Mouse (Mus musculus): ENCODE data around the gene Hist1h2be.
"Not testable (repeated sequence)": the region's sequence is repeated elsewhere in the genome, so short reads cannot be mapped to it uniquely, and the experiment has no call there.

The Hist1h2be gene

DNA sequence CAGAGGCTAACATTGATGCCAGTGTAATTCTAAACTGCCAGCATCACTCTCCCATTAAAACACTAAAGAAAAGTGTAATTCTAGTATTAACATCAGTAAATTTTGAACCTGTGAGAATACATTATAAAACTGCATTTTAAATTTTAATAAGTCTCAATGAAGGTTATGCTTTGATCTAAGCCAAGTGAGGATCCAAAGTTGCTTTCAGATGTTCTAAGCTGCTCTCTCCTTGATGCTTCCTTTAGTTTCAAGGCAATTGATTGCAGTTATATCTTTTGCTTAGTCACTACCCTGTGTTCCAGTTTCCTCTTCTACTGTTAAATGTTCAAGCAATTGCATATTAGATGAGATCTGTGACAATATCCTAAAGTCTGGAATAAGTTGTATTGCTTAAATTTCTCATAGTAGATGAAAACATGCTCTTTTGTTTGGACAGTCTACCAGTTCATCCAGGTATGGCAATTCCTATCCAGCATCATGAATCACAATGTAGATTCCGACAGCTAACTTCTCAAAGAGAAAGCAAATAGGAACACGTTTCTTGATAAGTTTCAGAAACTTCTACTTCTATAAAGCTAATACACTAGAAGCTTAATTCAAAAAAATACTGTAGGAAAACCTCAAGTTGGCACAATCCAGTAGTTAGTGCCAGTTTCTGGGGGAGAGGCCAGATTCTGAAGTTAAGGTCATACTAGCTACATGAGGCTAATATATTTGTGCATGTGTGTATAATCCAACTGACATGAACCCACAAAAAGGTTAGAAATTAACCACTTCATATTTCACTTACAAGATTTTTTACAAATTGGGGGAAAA, 48.5 kb downstream of the Hist1h2be start:
- DNase-seq = no peak

DNA sequence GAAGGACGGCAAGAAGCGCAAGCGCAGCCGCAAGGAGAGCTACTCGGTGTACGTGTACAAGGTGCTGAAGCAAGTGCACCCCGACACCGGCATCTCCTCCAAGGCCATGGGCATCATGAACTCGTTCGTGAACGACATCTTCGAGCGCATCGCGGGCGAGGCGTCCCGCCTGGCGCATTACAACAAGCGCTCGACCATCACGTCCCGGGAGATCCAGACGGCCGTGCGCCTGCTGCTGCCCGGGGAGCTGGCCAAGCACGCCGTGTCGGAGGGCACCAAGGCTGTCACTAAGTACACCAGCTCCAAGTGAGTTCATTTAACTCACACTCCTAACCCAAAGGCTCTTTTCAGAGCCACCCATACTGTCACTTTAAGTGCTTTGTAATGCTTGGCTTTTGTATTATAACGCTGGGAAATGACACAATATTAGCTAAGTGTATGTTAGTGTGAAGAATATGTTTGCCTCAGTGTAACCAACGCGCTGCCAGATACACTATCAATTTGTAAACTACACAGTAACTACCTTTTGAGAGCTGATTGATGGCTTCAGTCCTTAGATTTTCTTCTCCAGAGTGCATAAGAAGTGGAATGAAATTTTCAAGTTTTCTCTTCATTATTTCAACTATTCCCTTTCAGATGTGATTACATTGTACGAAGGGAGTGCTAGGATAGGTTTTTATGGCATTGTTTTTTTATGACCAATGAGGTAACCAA, 49.3 kb downstream of the Hist1h2be start:
- DNase-seq = not testable (repeated sequence)

DNA sequence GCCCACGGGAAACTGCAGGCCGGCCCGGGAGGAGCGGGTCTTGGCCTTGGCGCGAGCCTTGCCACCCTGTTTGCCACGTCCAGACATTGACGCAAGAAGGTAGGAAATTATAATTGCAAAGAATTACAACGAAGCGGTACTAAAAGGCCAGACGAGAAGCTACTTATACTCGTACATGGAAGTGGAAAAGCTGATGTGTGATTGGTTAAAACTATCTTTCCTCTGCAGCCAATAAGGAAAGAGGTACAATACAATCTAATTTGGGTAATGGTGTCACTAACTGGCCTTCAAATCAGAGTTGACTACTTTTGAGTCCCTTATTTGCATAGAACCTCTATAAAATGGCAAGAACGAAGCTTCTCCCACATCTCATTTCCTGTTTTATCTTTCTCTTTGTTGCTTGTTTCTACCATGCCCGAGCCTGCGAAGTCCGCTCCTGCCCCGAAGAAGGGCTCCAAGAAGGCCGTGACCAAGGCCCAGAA, 49.9 kb downstream of the Hist1h2be start, which contains the start of the genes Hist1h2ae and Hist1h2bg:
Gene Hist1h2ae, minus strand, starts transcription at position 199 of the 482 bp plus-strand sequence.
Gene Hist1h2bg, plus strand, starts transcription at position 375 of the 482 bp plus-strand sequence.
- peak; percentile 38 for DNase-seq

DNA sequence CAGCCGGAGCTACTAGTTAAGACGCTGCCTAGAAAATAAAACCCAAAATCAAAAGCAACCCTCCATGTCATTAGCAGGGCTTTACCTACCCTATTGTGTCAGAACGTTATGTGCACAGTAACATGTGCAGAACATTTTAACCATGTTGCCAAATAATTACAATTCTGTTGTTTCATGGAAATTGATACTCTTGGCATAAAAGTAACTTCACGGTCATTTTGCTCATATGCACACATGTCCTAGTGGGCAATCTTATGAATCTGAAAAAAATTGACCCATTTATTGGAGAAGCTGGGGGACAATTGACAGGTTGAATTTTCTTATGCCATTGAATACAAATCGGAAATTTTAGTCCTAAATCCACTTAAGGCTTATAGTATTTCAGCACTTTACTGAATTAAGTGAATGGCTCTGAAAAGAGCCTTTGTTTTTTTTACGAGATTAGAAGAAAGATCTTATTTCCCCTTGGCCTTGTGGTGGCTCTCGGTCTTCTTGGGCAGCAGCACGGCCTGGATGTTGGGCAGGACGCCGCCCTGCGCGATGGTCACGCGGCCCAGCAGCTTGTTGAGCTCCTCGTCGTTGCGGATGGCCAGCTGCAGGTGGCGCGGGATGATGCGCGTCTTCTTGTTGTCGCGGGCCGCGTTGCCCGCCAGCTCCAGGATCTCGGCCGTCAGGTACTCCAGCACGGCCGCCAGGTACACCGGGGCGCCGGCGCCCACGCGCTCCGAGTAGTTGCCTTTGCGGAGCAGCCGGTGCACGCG, 50.5 kb downstream of the Hist1h2be start:
- DNase-seq = not testable (repeated sequence)

DNA sequence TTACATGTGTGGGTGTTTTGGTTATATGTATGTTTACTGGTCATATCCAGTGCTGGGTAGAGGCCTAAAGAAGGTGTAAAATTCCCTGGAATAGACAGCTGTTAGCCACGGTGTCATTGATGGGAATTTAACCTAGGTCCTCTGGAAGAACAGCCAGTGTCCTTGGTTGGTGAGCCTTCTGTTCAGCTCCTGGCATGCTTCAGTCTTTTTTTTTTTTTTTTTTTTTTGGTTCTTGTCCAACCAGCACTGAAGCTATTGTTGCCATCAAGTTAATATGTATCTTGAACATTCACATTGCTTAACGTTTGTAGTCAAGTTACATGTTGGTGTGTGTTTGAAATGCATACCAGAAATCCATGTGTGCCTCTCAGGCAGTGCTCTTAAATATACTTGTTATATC, 56.4 kb downstream of the Hist1h2be start:
- no peak for DNase-seq

DNA sequence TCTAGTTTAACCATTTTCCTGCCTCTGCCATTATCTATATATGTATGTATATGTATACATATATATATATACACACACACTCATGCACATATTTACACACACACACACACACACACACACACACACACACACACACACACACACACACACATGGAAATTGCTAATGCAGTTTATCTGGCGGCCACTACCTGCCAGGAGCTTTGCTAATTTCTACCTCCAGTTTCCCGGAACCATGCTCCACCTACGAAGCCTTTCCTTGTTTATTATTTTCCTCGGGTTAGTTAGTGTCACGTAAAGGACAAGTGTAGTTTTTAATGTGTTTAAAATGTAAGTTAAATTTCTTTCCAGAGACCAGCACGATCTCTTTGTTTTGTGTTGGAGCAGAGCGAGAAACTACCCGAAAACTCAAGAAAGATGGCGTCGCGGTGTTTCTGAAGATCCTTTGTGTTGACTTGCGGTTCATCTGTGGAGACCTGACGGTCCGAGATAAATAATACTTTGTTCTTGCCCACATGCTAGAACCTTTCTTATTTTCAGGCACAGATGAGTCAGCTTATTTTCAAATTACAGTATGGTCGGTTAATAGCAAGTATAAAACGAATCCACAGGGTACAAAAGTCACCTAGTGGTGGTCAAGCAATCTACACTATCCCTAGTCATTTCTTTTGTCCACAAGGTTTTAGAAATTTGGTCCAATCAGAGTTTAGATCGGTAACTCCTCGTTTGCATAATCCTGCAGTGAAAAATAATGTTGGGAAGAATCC, 58.0 kb downstream of the Hist1h2be start:
- no peak for DNase-seq

DNA sequence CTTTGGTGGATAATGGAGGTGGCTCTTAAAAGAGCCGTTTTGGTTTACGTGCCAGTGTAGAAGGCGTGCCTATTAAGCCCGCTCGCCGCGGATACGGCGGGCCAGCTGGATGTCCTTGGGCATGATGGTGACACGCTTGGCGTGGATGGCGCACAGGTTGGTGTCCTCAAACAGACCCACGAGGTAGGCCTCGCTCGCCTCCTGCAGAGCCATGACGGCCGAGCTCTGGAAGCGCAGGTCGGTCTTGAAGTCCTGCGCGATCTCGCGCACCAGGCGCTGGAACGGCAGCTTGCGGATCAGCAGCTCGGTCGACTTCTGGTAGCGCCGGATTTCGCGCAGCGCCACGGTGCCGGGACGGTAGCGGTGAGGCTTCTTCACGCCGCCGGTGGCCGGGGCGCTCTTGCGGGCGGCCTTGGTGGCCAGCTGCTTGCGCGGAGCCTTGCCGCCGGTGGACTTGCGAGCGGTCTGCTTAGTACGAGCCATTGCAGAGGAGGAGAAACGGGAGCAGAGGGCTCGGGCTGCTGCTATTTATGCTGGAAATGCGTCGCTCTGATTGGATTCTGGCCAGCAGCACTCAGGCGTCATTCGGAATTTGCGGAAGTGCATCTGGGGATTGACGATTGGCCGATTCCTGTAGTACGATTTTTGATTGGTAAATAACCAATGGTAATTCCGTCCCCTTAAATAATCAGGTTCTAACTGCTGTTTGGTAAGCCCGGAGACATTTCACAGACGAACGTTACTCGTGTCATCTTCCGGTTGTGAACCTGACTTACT, 58.9 kb downstream of the Hist1h2be start, which contains the start of gene Hist1h3e:
Gene Hist1h3e, minus strand, starts transcription at position 487 of the 777 bp plus-strand sequence.
- peak; percentile 91 for DNase-seq

DNA sequence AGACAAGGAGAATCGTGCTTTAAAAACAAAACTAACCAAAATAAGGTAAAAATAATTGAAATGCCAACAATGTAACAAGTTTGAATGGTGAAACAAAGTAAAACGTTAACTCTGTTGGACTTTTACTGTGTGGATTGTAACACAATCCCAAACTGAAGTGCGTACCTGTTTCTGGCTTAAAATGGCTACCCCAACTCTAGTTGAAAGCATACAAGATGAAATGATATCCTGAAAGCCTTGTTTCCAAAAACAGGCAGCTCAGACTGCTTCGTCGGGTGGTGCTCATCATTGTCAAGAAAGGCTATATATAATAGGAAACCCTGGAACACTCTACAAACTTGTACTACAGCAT, 59.4 kb downstream of the Hist1h2be start:
- not testable (repeated sequence) for DNase-seq

DNA sequence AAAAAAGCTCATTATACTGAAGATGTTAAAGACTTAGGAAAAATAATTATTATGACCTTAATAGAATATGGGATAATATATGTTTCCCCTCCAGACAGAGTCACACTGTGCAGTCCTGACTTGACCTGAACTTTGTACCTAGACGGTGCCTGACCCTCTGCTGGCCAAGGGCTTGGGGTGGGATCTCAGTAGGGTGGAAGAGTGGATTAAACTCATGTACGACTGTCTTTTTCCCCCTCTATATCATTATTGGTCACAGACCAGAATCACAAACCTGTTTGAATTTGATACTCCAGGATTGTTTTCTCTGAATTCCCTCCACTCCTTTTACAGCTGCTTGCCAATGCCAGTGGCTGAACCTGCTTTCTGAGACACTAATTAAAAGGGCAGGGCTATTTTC, 60.2 kb downstream of the Hist1h2be start:
- not testable (repeated sequence) for DNase-seq

DNA sequence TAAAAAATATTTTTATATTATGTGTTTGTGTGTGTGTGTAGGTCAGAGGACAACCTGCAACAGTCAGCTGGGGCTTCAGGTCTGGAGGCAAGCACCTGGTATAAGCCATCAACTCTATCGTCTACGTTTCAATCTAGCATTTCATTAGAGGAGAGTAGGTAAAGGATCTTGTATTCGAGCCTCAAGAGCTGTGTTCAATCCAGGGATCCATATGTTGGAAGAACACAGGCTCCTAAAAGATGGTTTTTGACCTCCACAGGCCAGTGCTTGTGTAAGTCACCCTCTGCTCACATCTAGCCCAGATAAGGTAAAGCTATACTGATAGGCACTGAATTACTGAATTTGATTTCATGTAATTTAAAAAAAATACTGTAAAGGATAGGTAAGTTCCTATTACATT, 64.0 kb downstream of the Hist1h2be start:
- DNase-seq = no peak

DNA sequence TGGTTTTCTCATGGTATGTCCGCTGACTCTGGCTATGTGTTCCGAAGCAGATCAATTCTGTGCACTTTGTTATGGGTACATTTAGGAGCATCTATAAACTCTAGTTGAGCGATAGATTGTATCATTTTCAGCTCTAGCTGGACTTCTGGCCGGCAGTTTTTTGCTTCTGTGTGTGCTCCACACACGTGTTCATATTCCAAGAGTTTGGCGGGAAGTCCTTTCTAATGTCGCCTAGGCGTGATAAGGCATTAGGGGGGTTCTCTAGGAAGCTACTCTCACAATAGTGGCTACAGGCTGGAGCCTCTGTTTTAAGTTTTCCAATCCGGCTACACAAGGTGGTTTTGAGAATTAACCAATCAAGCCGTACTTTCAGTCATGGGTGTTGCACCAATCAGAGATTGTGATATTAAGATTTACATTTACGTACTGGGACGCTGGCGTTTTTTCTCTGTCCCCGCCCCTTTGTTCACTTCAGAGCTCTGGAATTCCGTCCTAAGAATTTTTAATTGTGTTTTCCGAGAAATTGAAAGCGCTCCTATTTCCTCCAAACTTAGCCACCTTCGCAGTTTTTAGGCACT, 65.0 kb downstream of the Hist1h2be start:
- peak; percentile 69 for DNase-seq

DNA sequence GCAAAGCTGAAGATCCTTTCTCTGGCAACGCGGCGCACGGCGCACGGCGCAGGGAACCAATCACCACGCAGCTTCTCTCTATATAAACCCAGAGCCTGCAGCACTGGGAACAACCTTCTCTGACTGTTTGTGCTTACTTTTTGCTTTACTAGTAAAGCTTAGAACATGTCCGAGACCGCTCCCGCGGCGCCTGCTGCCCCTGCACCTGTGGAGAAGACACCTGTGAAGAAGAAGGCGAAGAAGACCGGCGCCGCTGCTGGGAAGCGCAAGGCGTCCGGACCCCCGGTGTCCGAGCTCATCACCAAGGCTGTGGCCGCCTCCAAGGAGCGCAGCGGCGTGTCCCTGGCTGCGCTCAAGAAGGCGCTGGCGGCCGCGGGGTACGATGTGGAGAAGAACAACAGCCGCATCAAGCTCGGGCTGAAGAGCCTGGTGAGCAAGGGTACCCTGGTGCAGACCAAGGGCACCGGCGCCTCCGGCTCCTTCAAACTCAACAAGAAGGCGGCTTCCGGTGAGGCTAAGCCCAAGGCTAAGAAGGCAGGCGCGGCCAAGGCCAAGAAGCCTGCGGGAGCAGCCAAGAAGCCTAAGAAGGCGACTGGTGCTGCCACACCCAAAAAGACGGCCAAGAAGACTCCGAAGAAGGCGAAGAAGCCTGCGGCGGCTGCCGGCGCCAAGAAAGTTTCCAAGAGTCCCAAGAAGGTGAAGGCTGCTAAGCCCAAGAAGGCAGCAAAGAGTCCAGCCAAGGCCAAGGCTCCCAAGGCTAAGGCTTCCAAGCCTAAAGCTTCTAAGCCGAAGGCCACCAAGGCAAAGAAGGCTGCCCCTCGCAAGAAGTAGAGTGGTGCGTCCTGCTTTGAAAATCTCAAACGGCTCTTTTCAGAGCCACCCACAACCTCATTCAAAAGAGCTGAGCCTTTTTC, 65.7 kb downstream of the Hist1h2be start:
- DNase-seq = peak; percentile 58

DNA sequence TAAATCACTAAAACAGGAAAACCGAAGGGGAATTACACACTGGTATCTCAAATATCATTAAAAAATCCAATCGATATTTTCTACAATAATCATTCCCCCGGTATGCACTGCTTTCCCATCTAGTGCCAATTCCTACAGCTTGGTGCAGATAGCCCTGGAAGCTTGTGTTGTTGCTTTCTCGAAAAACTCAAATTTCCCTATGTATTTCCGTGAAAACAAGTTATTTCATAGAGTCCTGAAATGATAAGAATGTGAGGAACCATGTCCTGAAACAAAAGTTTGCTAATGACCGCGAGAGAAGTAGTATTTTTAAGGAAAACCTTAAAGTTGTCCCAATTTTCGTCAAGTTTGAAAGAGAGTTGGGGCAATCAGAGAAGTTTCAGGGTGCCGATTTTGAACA, 66.5 kb downstream of the Hist1h2be start:
- DNase-seq = no peak

DNA sequence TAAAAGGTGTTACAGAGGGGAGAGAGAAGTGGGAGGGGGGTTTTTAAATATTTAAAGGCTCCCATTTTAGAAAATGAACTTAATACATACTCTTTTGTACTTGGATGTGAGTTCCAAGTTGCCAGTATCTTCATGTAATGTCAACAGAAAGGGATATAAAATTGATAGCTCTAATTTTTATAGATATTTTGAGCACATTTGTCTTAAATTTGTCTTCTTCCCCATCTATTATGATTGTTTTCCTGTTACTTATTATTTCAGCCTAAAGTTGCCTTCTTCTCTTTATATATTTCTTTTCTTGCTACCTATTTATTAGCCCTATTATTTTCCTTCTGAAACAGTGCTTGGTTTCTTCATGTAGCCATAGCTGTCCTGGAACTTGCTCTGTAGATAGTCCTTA, 68.0 kb downstream of the Hist1h2be start, which contains the start of gene Hist1h1d:
Gene Hist1h1d, plus strand, starts transcription at position 301 of the 400 bp plus-strand sequence.
- no peak for DNase-seq

DNA sequence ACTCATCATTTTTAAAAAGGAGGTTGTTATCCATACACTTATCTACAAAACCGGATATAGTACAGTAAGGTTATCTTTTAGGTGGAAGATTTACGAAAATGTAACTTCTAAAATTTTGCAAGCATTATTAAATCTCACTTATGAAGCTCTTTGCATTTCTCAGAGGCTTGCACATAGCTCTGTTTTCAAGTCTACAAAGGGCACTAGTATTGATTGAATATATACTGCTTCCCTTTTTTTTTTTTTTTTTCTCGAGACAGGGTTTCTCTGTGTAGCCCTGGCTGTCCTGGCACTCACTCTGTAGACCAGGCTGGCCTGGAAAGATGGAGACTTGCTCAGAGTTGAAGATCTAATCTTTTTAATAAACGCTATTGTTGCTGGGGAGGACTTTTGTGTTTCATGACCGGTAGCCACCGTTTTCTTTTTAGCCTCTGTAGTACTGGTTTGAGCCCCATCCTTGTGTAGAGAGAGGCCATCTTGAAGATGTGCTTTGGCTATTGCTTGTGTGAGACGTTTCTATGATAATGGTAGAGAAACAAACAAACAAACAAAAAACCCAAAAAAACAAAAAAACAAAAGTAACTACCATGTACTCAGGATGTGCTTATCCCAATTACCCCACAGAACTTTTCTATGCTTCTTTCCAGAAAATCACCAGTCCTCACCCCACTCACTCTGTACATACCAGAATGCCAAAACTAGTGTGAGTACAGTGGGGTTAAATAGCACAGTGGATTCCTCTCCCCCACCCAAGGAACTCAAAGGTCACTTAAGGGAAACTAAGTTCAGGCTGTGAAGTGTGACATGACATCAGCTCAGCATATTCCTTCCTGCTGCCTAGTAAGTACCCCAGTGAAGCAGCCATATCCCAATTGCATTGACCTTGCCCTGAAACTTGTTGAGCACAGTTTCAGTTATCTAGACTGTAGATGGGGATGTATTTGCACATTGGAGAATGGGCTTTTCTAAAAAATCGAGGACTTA, 68.7 kb downstream of the Hist1h2be start:
- no peak for DNase-seq

DNA sequence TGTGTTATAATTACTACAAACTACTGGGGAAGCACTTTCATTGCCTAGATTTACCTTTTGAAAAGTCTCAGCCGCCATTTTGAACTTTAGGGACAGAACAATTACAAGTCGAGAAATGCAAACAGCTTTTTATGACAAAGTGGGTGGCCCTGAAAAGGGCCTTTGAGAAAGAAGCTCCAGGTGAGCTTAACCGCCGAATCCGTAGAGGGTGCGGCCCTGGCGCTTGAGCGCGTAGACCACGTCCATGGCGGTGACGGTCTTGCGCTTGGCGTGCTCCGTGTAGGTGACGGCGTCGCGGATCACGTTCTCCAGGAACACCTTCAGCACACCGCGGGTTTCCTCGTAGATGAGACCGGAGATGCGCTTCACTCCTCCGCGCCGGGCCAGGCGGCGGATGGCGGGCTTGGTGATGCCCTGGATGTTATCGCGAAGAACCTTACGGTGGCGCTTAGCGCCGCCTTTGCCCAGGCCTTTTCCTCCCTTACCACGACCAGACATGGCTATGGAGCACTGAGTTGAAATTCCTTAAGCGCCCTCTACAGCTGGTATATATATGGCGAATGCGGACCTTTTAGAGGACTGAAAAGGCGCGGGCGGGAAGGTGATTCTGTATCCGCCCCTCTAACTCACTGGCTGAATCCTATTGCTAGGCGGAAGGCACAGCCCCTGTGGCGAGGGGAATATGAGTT, 69.6 kb downstream of the Hist1h2be start, which contains the start of gene Hist1h4f:
Gene Hist1h4f, minus strand, starts transcription at position 503 of the 689 bp plus-strand sequence.
- DNase-seq = peak; percentile 82

DNA sequence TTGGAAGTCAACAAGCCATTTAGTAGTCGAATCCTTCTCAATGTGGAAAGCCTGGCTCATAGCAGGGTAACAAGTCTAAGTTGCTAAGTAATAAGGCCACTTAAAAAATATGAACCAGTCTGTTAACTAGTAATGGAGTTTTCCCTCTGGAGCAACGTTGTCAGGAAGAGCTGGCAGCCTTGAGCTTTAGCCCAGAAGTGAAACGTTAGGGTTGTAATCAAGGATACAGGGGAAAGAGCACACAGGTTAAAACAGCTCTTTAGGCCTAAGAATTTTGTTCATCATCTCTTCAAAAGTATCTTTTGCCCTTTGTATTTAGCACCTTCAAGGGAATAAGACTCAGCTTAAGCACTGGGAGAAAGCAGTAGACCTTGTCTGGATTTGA, 70.2 kb downstream of the Hist1h2be start:
- no peak for DNase-seq

DNA sequence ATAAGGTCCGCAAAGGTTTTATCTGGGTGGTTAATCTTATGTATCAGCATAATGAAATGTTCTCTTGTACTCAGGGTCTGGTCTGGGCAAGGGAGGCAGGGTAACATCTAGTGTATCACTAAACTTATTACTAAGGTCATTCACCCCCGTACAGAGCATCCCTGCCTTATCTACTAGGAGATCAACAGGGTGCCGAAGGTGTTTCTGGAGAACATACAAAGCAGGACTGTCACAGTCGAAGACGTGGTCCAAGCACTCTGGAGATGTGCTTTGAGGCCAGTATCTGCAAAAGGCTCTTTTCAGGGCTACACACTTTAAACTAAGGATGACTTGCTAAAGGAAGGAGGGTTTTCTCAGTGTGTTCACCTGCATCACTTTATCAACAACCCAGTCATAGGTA, 74.2 kb downstream of the Hist1h2be start:
- DNase-seq = no peak

Measured in kidney, adult 11 months (tissue).